Mouse (Mus musculus): ENCODE measurements around the gene Tax1bp3. TPM values are rescaled to one million over a fixed set of nuclear protein-coding genes. Genes with fewer than 3 reads are reported as not detected.

The Tax1bp3 gene
- polyA plus RNA-seq (2015; fragmentation: Nextera tagmentation; extraction: Ambion mirVana) = 156 and 161 TPM in 2 replicates

DNA sequence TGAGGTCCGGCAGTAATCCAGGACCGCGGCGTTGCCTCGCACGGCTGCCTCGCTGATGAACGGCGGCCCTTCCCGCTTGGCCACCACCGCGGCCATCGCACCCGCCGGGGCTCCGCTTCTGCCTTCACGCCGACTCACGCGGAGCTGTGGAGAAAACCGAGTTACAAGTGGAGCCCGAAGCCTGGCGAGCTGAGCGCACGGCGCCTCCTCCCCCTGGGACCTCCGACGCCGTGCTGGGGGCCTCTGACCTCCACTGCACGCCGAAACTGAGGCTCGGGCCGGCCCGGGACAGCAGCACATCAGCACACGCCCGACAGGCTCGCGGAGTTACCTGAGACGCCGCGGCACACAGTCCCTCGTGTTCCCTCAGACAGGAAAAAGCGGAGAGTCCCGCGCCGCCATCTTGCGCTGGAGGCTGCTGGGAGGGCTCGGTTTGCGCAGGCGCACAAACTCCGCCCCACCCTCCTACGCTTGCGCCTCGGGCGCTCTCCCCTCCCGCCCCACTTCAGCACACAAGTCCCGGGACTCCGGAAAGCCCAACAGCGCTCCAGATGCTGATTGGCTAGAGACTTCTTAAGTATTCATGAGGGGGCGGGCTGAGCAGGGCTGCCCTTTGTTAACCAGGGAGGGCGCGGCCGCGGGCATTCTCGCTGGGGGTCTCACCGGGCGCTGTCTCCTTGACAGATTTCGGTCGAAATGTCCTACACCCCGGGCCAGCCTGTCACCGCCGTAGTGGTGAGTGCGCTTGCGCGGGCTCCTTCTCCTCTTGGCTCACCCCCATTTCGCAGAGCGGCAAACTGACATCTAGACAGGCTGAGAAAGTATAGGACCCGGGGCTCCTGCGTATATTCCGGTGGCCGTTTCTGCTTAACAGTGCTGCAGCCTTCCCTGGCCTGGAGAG is at the start of gene Tax1bp3, which contains the start of gene Emc6:
Gene Tax1bp3 (plus strand): TSS at position 476 of the 901 bp plus-strand sequence.
Gene Emc6 (minus strand): TSS at position 430 of the 901 bp plus-strand sequence.
- H3K9me3 ChIP-seq = no peaks in the 10 kb centered on the region
- peak within 1 kb of the TSS; percentile 96 for H3K4me3 ChIP-seq
- peak; percentile 98 for ATAC-seq (replicated peaks)
- no peaks in the 10 kb centered on the region for H3K27me3 ChIP-seq (replicated peaks)
- H3K4me1 ChIP-seq = peaks cover 38% of the 10 kb centered on the region
- H3K36me3 ChIP-seq (replicated peaks) = no peaks in the 10 kb centered on the region
- H3K9ac ChIP-seq = peak within 1 kb of the TSS; percentile 85
- peak within 1 kb of the TSS; percentile 88 for H3K27ac ChIP-seq
- H3K4me2 ChIP-seq = peak within 1 kb of the TSS; percentile 82
- under 1% methylated on average over 81 of the region's 81 CpGs for WGBS

DNA sequence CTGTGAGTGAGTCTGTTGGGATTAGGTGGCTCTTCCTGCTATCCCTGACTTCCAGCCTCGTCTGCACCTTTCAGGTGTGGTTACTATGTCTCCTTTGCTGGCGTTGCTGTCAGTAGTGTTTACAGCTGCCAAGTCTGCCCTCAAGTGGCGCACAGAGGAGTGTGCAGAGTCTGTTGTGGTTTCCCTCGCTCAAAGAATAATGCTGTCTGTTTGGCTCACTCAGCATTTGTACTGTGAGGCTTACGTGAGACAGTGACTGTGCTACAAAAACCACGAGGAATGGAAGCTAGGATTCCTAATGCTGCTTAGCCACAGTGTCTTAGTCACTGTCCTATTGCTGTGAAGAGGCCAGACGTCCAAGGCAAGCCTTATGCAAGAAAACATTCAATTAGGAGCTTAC is 45.9 kb upstream of the Tax1bp3 start:
- no peaks in the 10 kb centered on the region for H3K9me3 ChIP-seq
- H3K9ac ChIP-seq = no peak overlapping the region
- H3K4me2 ChIP-seq = no peak overlapping the region
- no peak for ATAC-seq (replicated peaks)
- no peak overlapping the region for H3K4me3 ChIP-seq
- H3K27ac ChIP-seq = no peak overlapping the region
- 82% methylated on average over 7 of the region's 7 CpGs for WGBS
- H3K4me1 ChIP-seq = no peaks in the 10 kb centered on the region
- H3K36me3 ChIP-seq (replicated peaks) = no peaks in the 10 kb centered on the region
- no peaks in the 10 kb centered on the region for H3K27me3 ChIP-seq (replicated peaks)

DNA sequence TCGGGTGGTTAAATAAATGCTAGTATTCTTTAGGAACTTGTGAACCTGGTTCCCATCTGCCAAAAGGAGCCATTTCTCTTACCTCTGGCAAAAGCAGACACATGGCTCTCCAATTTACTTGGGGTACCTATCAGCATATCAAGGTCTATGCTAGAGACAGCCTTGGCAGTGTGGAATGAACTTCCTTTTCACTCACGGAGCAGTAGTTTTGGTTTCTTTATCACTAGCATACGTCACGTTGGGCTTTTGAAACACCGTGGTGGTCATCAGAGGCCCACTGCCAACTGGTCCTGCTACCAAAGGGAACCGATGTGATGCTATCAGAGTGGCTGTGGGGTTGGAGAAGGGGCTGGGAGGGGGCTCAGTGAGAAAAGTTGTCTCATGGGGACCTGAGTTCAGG is 43.9 kb upstream of the Tax1bp3 start:
- no peaks in the 10 kb centered on the region for H3K36me3 ChIP-seq (replicated peaks)
- 99% methylated on average over 6 of the region's 6 CpGs for WGBS
- H3K4me1 ChIP-seq = peaks cover 8% of the 10 kb centered on the region; the same call in 1 of the 2 replicates
- H3K27ac ChIP-seq = no peak overlapping the region
- no peak overlapping the region for H3K9ac ChIP-seq
- ATAC-seq (replicated peaks) = no peak
- no peak overlapping the region for H3K4me3 ChIP-seq
- H3K4me2 ChIP-seq = no peak overlapping the region
- no peaks in the 10 kb centered on the region for H3K27me3 ChIP-seq (replicated peaks)
- H3K9me3 ChIP-seq = no peaks in the 10 kb centered on the region

DNA sequence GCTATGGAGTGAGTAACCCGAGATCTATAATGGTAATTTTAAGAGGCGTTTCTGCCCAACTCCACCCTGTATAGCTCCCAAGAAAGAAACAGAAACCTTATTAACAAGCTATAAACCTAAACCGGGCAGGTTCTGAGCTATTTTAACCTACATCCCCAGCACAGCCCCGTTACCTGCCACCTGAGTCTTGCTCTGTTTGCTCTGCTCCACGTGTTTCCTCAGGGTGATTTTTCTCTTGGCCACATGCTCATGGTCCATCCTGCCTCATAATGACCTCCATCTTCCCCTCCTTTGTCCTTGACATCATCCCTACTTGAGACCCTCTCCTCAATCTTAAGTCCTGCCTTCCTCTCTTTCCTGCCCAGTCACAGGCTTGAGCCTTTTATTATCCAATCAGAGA is 42.7 kb upstream of the Tax1bp3 start:
- H3K4me3 ChIP-seq = no peak overlapping the region
- H3K4me2 ChIP-seq = no peak overlapping the region
- WGBS = 92% methylated on average over 5 of the region's 5 CpGs
- no peaks in the 10 kb centered on the region for H3K27me3 ChIP-seq (replicated peaks)
- no peaks in the 10 kb centered on the region for H3K9me3 ChIP-seq
- H3K27ac ChIP-seq = no peak overlapping the region
- H3K4me1 ChIP-seq = peaks cover 8% of the 10 kb centered on the region; the same call in 1 of the 2 replicates
- no peak for ATAC-seq (replicated peaks)
- no peaks in the 10 kb centered on the region for H3K36me3 ChIP-seq (replicated peaks)
- H3K9ac ChIP-seq = no peak overlapping the region

DNA sequence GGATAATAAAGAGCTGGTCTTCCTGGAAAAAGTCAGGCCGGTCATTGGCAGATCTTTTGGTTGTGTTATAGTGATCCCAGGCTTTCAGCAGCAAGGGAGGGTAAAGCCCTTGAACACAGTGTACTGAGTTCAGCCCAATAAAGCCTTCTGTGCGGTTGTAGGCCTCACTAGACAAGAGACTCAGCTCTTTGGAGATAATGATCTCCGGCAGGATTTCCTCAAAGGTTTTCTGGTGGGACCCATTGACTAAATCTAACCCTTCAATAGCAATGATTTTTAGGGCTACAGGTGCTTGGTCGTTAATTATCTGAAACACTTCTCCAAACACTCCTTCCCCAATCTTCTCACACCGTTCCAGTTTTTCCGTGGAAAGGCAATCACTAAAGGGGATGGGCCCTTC is 40.3 kb upstream of the Tax1bp3 start:
- no peaks in the 10 kb centered on the region for H3K36me3 ChIP-seq (replicated peaks)
- no peaks in the 10 kb centered on the region for H3K9me3 ChIP-seq
- no peak overlapping the region; the same call in 1 of the 2 replicates for H3K9ac ChIP-seq
- 0 out of 2 replicates have a peak overlapping the region, but pooled peaks have one; percentile 80 for H3K4me2 ChIP-seq
- 91% methylated on average over 6 of the region's 6 CpGs for WGBS
- H3K27me3 ChIP-seq (replicated peaks) = no peaks in the 10 kb centered on the region
- no peak overlapping the region for H3K4me3 ChIP-seq
- no peak overlapping the region for H3K27ac ChIP-seq
- peaks cover 8% of the 10 kb centered on the region; the same call in 1 of the 2 replicates for H3K4me1 ChIP-seq
- ATAC-seq (replicated peaks) = no peak

DNA sequence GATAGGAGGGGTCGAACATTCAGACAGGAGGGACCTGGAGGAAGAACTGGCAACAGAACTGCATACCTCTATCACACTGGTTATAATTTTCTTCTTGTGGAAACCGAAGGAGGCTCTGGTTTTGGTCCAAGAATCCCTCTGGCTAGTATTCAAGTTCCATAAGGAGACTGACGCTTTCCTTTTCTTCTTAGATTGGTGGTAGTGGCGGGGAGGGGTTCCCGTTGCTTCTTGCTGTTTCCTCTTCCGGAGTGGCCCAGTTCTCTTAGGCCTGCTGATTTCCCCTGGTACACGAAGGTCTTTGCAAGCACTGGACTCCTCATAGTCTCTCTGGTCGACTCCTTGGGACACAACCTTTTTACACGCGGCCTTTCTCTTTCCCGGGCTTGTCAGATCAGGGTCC is 39.8 kb upstream of the Tax1bp3 start:
- no peaks in the 10 kb centered on the region for H3K27me3 ChIP-seq (replicated peaks)
- H3K9me3 ChIP-seq = no peaks in the 10 kb centered on the region
- ATAC-seq (replicated peaks) = no peak
- peak overlapping the region; percentile 80 for H3K4me2 ChIP-seq
- H3K27ac ChIP-seq = no peak overlapping the region
- 44% methylated on average over 11 of the region's 11 CpGs for WGBS
- H3K9ac ChIP-seq = no peak overlapping the region
- H3K4me1 ChIP-seq = peaks cover 8% of the 10 kb centered on the region; the same call in 1 of the 2 replicates
- H3K36me3 ChIP-seq (replicated peaks) = no peaks in the 10 kb centered on the region
- peak overlapping the region; percentile 69 for H3K4me3 ChIP-seq

DNA sequence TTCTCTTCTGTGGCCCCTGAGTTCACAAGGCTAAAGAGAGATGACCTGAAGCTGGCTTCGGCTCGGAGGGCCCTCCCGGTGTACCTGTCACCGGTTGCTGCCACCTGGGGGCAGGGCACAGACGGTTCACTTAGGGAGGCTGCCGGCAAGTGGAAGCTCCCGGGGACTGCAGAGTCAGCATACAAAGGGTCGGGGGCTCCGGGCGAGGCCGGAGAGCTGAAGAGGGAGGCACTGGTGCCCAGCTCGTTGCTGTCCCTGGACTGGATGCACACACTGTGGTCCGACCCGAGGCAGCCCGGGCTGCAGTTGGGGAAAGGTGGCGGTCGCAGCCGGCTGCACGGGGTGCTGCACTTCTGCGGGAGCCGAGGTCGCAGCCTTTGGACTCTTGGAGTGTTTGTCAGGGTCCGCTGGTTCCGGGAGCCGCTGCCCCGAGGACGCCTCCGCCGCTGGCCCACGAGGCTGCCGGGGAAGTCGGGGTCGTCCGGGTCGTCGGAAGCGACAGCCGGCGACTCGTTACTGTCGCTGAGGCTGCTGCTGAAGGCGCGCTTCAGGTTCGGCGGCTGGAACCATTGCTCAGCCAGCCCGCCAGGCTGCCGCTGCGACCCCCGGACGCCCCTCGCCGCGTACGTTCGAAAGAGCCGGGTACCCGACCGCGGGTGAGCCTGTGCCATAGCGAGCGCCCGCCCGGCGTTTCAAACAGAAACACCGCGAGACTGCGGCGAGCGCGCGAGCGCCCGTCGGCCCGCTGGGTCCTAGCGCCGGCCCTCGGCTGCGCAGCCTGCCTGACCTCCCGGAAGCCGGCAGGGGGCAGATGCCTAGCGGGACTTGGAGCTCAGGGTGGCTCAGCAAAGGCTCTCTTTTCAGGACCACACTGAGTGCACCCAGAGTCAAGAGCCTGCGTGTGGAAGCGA is 39.0 kb upstream of the Tax1bp3 start, which contains the start of gene Haspin:
Gene Haspin (minus strand): TSS at position 704 of the 911 bp plus-strand sequence.
- Histone ChIP-seq H3K9me3 (no peaks in the 10 kb centered on the region), H3K36me3 (replicated peaks) (no peaks in the 10 kb centered on the region), H3K27ac (no peak within 1 kb of the TSS), H3K4me2 (peak within 1 kb of the TSS; percentile 80), H3K9ac (peak within 1 kb of the TSS; percentile 51), H3K27me3 (replicated peaks) (no peaks in the 10 kb centered on the region), H3K4me3 (peak within 1 kb of the TSS; percentile 69), H3K4me1 (peaks cover 8% of the 10 kb centered on the region; the same call in 1 of the 2 replicates)
- WGBS = under 1% methylated on average over 84 of the region's 84 CpGs
- ATAC-seq (replicated peaks) = peak; percentile 97

DNA sequence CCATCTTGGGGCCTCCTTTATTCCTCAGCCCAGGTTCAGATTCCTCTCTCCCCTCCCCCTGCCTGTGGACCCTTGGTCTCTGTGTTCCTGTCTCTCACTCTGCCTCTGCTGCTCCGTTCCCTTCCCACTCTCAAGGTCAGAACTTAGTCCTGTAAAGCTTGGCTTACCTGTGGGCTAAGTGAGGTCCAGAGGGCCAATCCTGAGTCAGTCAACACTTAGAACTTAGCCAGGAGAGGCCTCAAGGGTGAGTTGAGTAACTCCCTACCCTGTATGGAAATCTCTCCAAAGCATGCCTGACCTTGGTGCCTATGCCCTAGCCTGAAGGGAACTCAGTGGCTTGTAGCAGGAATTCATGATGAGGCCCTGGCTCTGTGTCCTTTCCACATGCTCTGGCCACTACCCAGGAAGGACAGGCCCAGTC is 32.6 kb upstream of the Tax1bp3 start:
- Histone ChIP-seq H3K9ac (no peak overlapping the region), H3K27ac (no peak overlapping the region), H3K36me3 (replicated peaks) (no peaks in the 10 kb centered on the region), H3K4me3 (no peak overlapping the region), H3K9me3 (no peaks in the 10 kb centered on the region), H3K4me1 (no peaks in the 10 kb centered on the region), H3K4me2 (no peak overlapping the region), H3K27me3 (replicated peaks) (no peaks in the 10 kb centered on the region)
- no peak for ATAC-seq (replicated peaks)
- 61% methylated on average over 1 of the region's 1 CpGs for WGBS

DNA sequence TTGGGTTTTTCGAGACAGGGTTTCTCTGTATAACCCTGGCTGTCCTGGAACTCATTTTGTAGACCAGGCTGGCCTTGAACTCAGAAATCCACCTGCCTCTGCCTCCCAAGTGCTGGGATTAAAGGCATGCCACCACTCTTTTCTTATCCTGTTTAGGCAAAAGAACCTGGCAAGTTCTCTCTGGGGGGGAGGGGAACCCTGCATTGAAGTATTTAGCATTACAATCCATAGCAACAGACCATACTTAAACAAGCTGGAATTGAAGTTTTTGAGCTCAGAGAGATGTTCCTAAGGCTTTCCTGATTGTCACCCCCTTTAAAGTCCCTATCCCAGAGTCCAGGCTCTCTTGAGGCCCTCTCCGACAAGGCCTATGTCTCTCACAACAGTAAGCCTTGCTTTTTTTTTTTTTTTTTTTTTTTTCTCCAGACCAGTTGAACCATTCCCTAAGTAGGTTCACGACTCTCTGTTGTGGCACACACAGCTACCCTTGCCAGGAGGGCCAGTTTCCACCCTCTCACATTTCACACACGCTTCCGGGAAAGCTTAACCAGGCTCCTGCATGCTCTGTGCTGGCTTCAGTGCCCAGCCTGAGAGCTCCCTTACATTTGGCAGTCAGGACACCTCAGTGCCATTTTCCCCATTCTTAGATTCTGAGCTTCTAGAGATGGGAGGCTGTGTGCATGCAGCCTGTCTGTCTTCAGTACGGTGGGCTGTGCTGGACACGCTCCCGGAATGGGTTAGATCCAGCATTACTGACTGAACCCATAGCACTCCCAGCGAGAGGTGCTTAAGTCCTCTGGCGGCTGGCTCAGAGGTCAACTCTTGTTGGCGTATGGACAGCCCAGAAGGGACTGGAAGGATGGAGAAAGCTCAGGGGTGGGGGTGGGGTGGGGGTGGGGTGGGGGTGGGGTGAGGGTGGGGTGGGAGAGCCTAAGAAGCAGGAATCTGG is 30.6 kb upstream of the Tax1bp3 start:
- no peak for ATAC-seq (replicated peaks)
- WGBS = 62% methylated on average over 11 of the region's 11 CpGs
- H3K4me1 ChIP-seq = no peaks in the 10 kb centered on the region

DNA sequence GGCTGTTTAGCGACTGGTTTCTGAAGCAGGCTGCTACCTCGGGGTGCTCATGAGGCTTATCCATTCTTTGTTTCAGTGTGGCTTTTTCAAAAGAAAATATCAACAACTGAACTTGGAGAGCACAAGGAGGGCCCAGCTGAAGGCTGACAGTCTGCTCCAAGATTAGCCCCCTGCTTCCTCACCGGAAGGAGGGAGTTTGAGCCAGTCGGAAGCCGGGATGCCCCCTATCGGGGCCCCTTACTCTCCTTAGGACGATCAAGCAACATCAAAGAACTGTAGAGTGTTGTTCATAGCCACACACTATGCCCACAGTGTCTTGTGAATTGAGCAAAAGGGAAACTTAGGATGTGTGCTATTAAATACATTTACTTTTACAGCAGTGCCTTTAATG is 29.9 kb upstream of the Tax1bp3 start:
- 61% methylated on average over 7 of the region's 7 CpGs for whole genome bisulfite sequencing
- Histone ChIP-seq H3K27ac (no peak overlapping the region), H3K4me3 (no peak overlapping the region), H3K9me3 (no peaks in the 10 kb centered on the region), H3K4me1 (no peaks in the 10 kb centered on the region), H3K9ac (no peak overlapping the region), H3K36me3 (replicated peaks) (no peaks in the 10 kb centered on the region), H3K4me2 (no peak overlapping the region), H3K27me3 (replicated peaks) (no peaks in the 10 kb centered on the region)
- ATAC-seq (replicated peaks) = no peak

More for the DNA sequence above, 30.6 kb upstream of the Tax1bp3 start:
- H3K4me2 ChIP-seq = no peak overlapping the region
- no peak overlapping the region for H3K9ac ChIP-seq
- H3K27me3 ChIP-seq (replicated peaks) = no peaks in the 10 kb centered on the region
- no peak overlapping the region for H3K4me3 ChIP-seq
- H3K36me3 ChIP-seq (replicated peaks) = no peaks in the 10 kb centered on the region
- H3K27ac ChIP-seq = no peak overlapping the region
- H3K9me3 ChIP-seq = no peaks in the 10 kb centered on the region

DNA sequence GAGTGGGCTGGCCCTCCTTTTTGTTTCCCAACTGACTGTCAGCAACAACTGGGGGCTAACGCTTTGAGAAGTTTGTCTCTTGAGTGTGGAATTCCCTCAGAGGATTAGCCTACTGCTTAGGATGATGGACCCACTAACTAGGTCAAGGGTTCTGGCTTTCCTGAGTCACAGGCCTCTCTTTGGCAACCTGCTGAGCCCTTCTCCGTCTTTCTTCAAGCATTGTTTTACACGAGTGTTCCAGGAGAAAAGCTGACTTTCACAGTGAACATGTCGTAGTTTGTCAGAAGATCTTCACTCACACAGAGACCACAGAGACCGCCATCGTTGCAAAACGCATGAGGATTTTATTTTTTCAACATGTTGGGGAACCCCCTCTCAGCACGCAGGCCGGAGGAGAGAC is 28.7 kb upstream of the Tax1bp3 start:
- Histone ChIP-seq H3K4me1 (no peaks in the 10 kb centered on the region), H3K27me3 (replicated peaks) (no peaks in the 10 kb centered on the region), H3K9me3 (no peaks in the 10 kb centered on the region), H3K4me3 (no peak overlapping the region), H3K9ac (no peak overlapping the region), H3K27ac (no peak overlapping the region), H3K36me3 (replicated peaks) (no peaks in the 10 kb centered on the region), H3K4me2 (no peak overlapping the region)
- WGBS = 70% methylated on average over 9 of the region's 9 CpGs
- ATAC-seq (replicated peaks) = no peak

Measured in midbrain, embryonic 15.5 days (tissue).